Mouse (Mus musculus) neural tube, embryonic 14.5 days (tissue): Measurements from ENCODE around the gene Git1. TPM values are rescaled to one million over a fixed set of nuclear protein-coding genes. Genes with fewer than 3 reads are reported as not detected.
A peak's percentile ranks its signal among the peaks of the same experiment; 100 is the strongest.

Experiments used
- ATAC-seq: fragments of 200-750 bp; cut with Nextera tagmentation; 2 replicates; pipeline ENCODE4 v1.8.0; 2017; ENCODE audit warnings: low read depth, mild to moderate bottlenecking, moderate TSS enrichment, moderate library complexity
- H3K27ac ChIP-seq: fragments of 300-500 bp; sonication (generic); 2 replicates; pipeline ENCODE4 v1.5.1; 2014; ENCODE audit warnings: low read depth, mild to moderate bottlenecking, control low read depth, low read length, moderate library complexity, mixed read lengths
- H3K27me3 ChIP-seq: fragments of 300-500 bp; sonication (generic); 2 replicates; pipeline ENCODE4 v1.6.1; 2014; ENCODE audit warnings: low read length; ENCODE audit not compliant: control insufficient read depth, insufficient read depth
- H3K36me3 ChIP-seq: fragments of 300-500 bp; sonication (generic); 2 replicates; pipeline ENCODE4 v1.6.1; 2014; ENCODE audit warnings: low read length, mixed read lengths; ENCODE audit not compliant: control insufficient read depth, insufficient read depth
- H3K4me1 ChIP-seq: fragments of 300-500 bp; sonication (generic); 2 replicates; pipeline ENCODE4 v1.6.1; 2014; ENCODE audit warnings: low read length; ENCODE audit not compliant: control insufficient read depth, insufficient read depth
- H3K4me2 ChIP-seq: fragments of 300-500 bp; sonication (generic); 2 replicates; pipeline ENCODE4 v1.6.1; 2014; ENCODE audit warnings: mild to moderate bottlenecking, low read depth, low read length, control low read depth
- H3K4me3 ChIP-seq: fragments of 300-500 bp; sonication (generic); 2 replicates; pipeline ENCODE4 v1.5.1; 2014; ENCODE audit warnings: low read depth, low read length, control low read depth, mixed read lengths
- H3K9ac ChIP-seq: fragments of 300-500 bp; sonication (generic); replicated peaks from 2 replicates; pipeline ENCODE4 v1.6.1; 2014; ENCODE audit warnings: low read depth, mild to moderate bottlenecking, control low read depth, low read length, mixed read lengths
- H3K9me3 ChIP-seq: fragments of 300-500 bp; sonication (generic); 2 replicates; pipeline ENCODE4 v1.6.1; 2016; ENCODE audit warnings: low read length; ENCODE audit not compliant: control insufficient read depth
- WGBS: fragments of 180-500 bp; shearing (Covaris S2); extraction: QIAGEN DNeasy Blood & Tissue Kit; methylation state at CpG from one replicate; pipeline ENCODE4 v1.1.7; 2014; 5-methylcytosine and 5-hydroxymethylcytosine counted together
- polyA plus RNA-seq: library from polyadenylated mRNA; unstranded; fragments of >200 nt; fragmentation: Nextera tagmentation; extraction: Ambion mirVana; gene quantifications from 2 replicates; pipeline ENCODE4 v1.2.1, GENCODE M21; 2014

Git1 gene
- polyA plus RNA-seq, 1 experiment from 2014 or later, result 20.3 TPM

- H3K4me1 ChIP-seq, result peaks cover 32% of the 10 kb centered on the region
- no peak overlapping the region for H3K9ac ChIP-seq
- H3K36me3 ChIP-seq, result peaks cover 12% of the 10 kb centered on the region
- no peaks in the 10 kb centered on the region for H3K27me3 ChIP-seq
- 16% methylated on average over 6 of the region's 6 CpGs for WGBS
- no peaks in the 10 kb centered on the region for H3K9me3 ChIP-seq
- H3K4me3 ChIP-seq, result no peak overlapping the region
- ATAC-seq, result no peak
- no peak overlapping the region for H3K4me2 ChIP-seq
- peak overlapping the region; percentile 40; the same call in 1 of the 2 replicates for H3K27ac ChIP-seq
These were observed 4.0 kb downstream of the Git1 start for GRCm38 (mm10) chr11:77497341-77497756.

DNA sequence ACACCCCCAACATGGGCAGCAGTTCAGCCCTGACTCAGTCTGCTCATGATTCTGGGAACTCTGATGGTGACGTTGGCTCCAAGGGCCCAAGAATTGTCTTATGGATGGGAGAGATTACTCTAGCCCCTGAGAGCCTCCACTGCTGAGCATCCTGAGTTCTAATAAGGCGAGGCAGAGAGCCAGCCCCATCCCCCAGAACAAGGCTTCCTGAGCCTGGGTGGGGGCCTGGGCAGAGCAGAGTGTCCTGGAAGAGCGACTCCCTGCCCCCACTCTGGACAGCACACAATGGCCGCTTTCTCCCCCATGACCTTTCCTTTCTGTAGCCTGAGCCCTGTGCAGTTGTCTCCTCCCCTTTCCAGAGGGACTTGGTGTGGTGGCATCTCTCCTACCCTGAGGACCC lies 4.5 kb downstream of the Git1 start:
- H3K4me1 ChIP-seq, result peaks cover 30% of the 10 kb centered on the region

DNA sequence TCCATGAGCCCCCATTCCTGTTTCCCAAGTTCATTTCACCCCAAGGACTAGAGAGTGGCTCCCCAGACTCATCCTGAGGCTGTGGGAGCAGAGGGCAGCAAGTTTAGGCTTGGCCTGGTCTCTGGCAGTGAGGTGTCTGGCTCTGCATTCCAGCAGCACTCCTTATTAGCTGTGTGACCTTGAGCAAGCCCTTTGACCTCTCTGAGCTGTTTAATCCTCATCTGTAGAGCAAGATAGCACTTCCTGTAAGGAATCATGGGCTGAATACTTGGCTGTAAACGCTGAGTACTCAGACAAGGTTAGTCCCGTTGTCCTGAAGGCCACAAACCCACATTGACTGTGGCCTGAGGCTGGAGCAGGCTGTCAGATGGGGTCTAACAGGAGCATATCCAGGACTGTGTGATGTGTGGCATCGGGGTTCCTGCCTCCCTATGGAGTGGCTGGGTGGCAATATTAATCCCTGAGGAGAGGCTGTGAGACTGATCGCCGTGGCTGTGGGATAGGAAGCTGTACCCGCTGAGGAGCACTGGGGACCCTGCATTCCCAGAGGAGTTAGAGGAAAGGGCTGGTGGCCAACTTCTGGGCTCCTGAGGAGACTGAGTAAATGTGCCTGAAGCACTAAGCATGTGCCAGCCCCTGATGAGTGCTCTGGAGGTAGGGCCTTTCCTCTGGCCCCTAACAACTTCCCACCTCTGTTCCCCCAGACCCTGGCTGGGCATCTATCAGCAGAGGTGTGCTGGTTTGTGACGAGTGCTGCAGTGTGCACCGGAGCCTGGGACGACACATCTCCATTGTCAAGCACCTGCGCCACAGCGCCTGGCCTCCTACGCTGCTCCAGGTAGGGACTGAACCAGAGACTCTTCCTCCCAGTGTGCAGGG lies 5.1 kb downstream of the Git1 start:
- Histone ChIP-seq H3K9me3 (no peaks in the 10 kb centered on the region), H3K4me2 (no peak overlapping the region)
- 71% methylated on average over 12 of the region's 12 CpGs for WGBS

More for the DNA sequence above, 4.5 kb downstream of the Git1 start:
- ATAC-seq, result no peak
- Histone ChIP-seq H3K27me3 (no peaks in the 10 kb centered on the region), H3K36me3 (peaks cover 16% of the 10 kb centered on the region), H3K4me3 (no peak overlapping the region), H3K4me2 (no peak overlapping the region), H3K9me3 (no peaks in the 10 kb centered on the region), H3K9ac (no peak overlapping the region), H3K27ac (peak overlapping the region; percentile 40; the same call in 1 of the 2 replicates)
- WGBS, result 29% methylated on average over 4 of the region's 4 CpGs

GRCm38 (mm10) chr11:77499354-77499753 lies 6.0 kb downstream of the Git1 start:
- Histone ChIP-seq H3K36me3 (peaks cover 30% of the 10 kb centered on the region), H3K4me3 (no peak overlapping the region), H3K9me3 (no peaks in the 10 kb centered on the region), H3K4me1 (peaks cover 26% of the 10 kb centered on the region), H3K4me2 (no peak overlapping the region), H3K27me3 (no peaks in the 10 kb centered on the region), H3K27ac (no peak overlapping the region), H3K9ac (no peak overlapping the region)
- WGBS, result 81% methylated on average over 7 of the region's 7 CpGs
- ATAC-seq, result no peak

More for the DNA sequence above, 5.1 kb downstream of the Git1 start:
- Histone ChIP-seq H3K27ac (no peak overlapping the region), H3K4me1 (peaks cover 30% of the 10 kb centered on the region), H3K4me3 (no peak overlapping the region), H3K9ac (no peak overlapping the region), H3K36me3 (peaks cover 23% of the 10 kb centered on the region), H3K27me3 (no peaks in the 10 kb centered on the region)
- no peak for ATAC-seq

DNA sequence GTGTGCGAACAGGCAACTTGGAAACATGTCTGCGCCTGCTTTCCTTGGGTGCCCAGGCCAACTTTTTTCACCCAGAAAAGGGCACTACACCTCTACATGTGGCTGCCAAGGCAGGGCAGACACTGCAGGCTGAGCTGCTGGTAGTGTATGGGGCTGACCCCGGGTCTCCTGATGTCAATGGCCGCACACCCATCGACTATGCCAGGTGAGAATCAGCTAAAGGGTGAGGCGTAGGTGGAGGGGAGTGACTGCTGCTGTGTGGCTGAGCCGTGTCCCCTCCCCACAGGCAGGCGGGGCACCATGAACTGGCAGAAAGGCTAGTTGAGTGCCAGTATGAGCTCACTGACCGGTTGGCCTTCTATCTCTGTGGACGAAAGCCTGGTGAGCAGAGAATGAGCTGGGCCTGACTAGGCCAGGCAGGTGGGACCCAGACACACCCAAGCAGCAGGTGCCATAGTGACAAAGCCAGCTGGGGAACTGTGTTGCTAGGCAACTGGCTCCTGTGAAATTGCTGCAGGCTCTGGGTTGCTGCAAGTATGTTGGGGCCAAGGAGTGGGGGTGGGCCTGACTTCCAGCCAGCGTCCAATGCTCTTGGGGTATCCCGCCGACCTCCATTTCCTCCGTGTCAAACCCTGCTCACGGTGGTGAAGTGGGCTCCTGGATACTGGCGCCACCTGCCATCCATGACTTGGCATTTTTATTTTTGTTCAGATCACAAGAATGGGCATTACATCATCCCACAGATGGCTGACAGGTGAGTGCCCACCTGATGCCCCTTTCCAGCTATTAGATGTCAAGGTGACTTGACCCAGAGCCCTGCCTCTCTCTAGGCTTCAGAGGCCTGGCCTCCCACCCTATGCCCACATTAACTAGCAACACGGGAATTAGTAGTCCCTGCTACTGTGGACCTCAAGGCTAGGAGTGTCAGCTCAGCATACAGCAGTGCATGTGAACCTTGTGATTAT lies 7.3 kb downstream of the Git1 start:
- H3K27me3 ChIP-seq, result no peaks in the 10 kb centered on the region
- no peaks in the 10 kb centered on the region for H3K9me3 ChIP-seq
- H3K4me2 ChIP-seq, result no peak overlapping the region
- 71% methylated on average over 17 of the region's 17 CpGs for WGBS
- H3K36me3 ChIP-seq, result peaks cover 43% of the 10 kb centered on the region
- no peak overlapping the region for H3K27ac ChIP-seq
- no peak overlapping the region for H3K4me3 ChIP-seq
- ATAC-seq, result no peak
- H3K9ac ChIP-seq, result 0 out of 2 replicates have a peak overlapping the region, but pooled peaks have one; percentile 2
- peaks cover 14% of the 10 kb centered on the region for H3K4me1 ChIP-seq

DNA sequence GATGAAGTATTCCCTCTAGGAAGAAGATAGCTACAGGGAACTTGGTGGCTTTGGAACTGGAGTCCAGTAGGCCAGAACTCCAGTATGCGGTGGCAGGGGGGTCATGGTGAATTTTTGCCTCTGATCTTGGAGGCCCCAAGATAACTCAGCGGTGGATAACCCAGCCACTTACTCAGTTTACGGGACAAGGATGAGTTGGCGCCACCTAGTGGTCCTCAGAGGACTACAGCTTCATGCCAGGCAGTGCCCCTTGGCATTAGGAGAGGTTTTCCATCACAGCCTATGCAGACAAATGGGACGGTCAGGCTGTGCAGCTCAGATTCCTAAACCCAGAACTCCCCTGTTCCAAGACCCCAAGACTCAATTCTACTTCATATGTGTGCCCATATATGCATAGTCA lies 8.0 kb downstream of the Git1 start:
- Histone ChIP-seq H3K4me1 (peaks cover 11% of the 10 kb centered on the region; the same call in 1 of the 2 replicates), H3K27ac (no peak overlapping the region), H3K27me3 (no peaks in the 10 kb centered on the region), H3K36me3 (peaks cover 50% of the 10 kb centered on the region), H3K9me3 (no peaks in the 10 kb centered on the region), H3K4me3 (no peak overlapping the region), H3K4me2 (no peak overlapping the region), H3K9ac (no peak overlapping the region)
- WGBS, result 23% methylated on average over 5 of the region's 5 CpGs
- no peak for ATAC-seq

- no peaks in the 10 kb centered on the region for H3K9me3 ChIP-seq
- no peak overlapping the region for H3K4me3 ChIP-seq
- H3K36me3 ChIP-seq, result peaks cover 56% of the 10 kb centered on the region
- H3K27me3 ChIP-seq, result no peaks in the 10 kb centered on the region
- H3K27ac ChIP-seq, result no peak overlapping the region
- WGBS, result 97% methylated on average over 4 of the region's 4 CpGs
- no peak overlapping the region for H3K9ac ChIP-seq
- ATAC-seq, result no peak
- H3K4me1 ChIP-seq, result peaks cover 11% of the 10 kb centered on the region; the same call in 1 of the 2 replicates
- H3K4me2 ChIP-seq, result no peak overlapping the region
These were observed 8.6 kb downstream of the Git1 start for GRCm38 (mm10) chr11:77501971-77502370.

- Histone ChIP-seq H3K27me3 (no peaks in the 10 kb centered on the region), H3K4me1 (peaks cover 11% of the 10 kb centered on the region; the same call in 1 of the 2 replicates), H3K9ac (no peak overlapping the region), H3K27ac (no peak overlapping the region), H3K4me2 (no peak overlapping the region), H3K9me3 (no peaks in the 10 kb centered on the region), H3K4me3 (no peak overlapping the region), H3K36me3 (peaks cover 61% of the 10 kb centered on the region)
- no peak for ATAC-seq
- WGBS, result 92% methylated on average over 6 of the region's 6 CpGs
These were observed 9.1 kb downstream of the Git1 start for GRCm38 (mm10) chr11:77502481-77502880.
